25 mouse cellular contexts compared by ENCODE assay signal in the genomic region with DNA sequence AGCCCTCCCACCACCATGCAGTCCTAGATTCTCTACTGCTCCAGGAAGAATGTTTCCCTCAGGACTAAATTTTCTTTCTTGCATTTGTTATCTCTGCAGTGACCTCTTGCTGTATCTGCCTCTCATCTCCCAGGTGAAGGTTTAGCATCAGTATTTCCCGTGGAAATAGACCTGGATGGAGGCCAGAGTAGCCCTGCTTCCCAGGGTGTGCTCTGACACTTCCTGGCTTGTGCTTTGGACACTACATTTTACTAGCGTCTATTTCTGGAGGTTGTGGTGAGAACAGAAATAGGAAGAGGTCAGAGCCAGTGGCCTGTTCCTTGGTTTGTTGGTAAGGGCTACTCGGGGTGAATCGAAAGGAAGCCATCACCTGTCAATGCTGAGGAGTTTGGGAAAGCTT. TPM values are rescaled to one million over a fixed set of nuclear protein-coding genes. Genes with fewer than 3 reads are reported as not detected.
DNase-seq lines count a peak whose midpoint lies in the region; ATAC-seq lines count a peak whose summit lies in the region.
"Had no signal": no experiment of that assay in that cellular context is flagged by ENCODE, and none has a peak within 500 bp of the region (broad histone marks: within the 10 kb centered on the region; RNA-seq: fewer than 3 reads in every experiment).

No protein-coding gene starts in this region.

- no peak overlapping the region for H3K4me2 ChIP-seq in liver, embryonic 11.5 days
- H3K4me2 ChIP-seq: forebrain, embryonic 12.5 days; hindbrain, embryonic 15.5 days; liver, embryonic 13.5 days; midbrain, embryonic 13.5 days; stomach, embryonic 15.5 days had no signal

- ATAC-seq in liver, embryonic 11.5 days (replicated peaks; ENCODE audit: low FRiP score), result no peak
- ATAC-seq: midbrain, embryonic 13.5 days had no signal

- H3K4me1 ChIP-seq in limb, embryonic 10.5 days, result peaks cover 46% of the 10 kb centered on the region
- H3K4me1 ChIP-seq in liver, embryonic 11.5 days (replicated peaks; ENCODE audit: control insufficient read depth, insufficient read depth, low read length), result no peaks in the 10 kb centered on the region
- H3K4me1 ChIP-seq: hindbrain, embryonic 15.5 days; liver, embryonic 13.5 days; megakaryocyte, embryonic 14.5 days; stomach, embryonic 15.5 days had no signal

- peak; percentile 6 for DNase-seq in adrenal gland, adult 2 months
- no peak for DNase-seq in adrenal gland, postnatal 14 days
- DNase-seq in brain, adult 2 months (ENCODE audit: low read depth, low spot score), result peak; percentile 57
- DNase-seq in cerebellum, adult 9-10 months, result peak; percentile 48
- DNase-seq in limb, embryonic 10.5 days (ENCODE audit: low spot score), result no peak
- DNase-seq in ovary, postnatal 14 days (ENCODE audit: low spot score), result no peak
- DNase-seq in spleen, postnatal 14 days (ENCODE audit: low spot score in 2 of 2), result no peak
- DNase-seq in liver, embryonic 11.5 days (ENCODE audit: low spot score), result no peak
- DNase-seq: kidney, postnatal 4 days; liver, embryonic 13.5 days; lung, adult 2 months; retina, postnatal 1 day; right cerebral cortex, postnatal 25 days; thymus, postnatal 36 days had no signal

- no peaks in the 10 kb centered on the region for H3K9me3 ChIP-seq in limb, embryonic 10.5 days (replicated peaks)
- H3K9me3 ChIP-seq in liver, embryonic 11.5 days (ENCODE audit: control insufficient read depth, low read length), result no peaks in the 10 kb centered on the region
- H3K9me3 ChIP-seq: embryonic facial prominence, embryonic 12.5 days; forebrain, embryonic 12.5 days; hindbrain, embryonic 15.5 days; liver, embryonic 13.5 days; megakaryocyte, embryonic 14.5 days; midbrain, embryonic 13.5 days; neural tube, embryonic 12.5 days; stomach, embryonic 15.5 days had no signal

- H3K27me3 ChIP-seq in limb, embryonic 10.5 days (ENCODE audit: low read depth, poor library complexity, severe bottlenecking), result no peaks in the 10 kb centered on the region; the same call in 1 of the 2 replicates
- H3K27me3 ChIP-seq in liver, embryonic 11.5 days (replicated peaks; ENCODE audit: control insufficient read depth, insufficient read depth, low read length), result no peaks in the 10 kb centered on the region
- H3K27me3 ChIP-seq: embryonic facial prominence, embryonic 12.5 days; forebrain, embryonic 12.5 days; hindbrain, embryonic 15.5 days; liver, embryonic 13.5 days; megakaryocyte, embryonic 14.5 days; midbrain, embryonic 13.5 days; neural tube, embryonic 12.5 days; stomach, embryonic 15.5 days had no signal

- 0 out of 2 replicates have a peak overlapping the region, but pooled peaks have one; percentile 12 for H3K27ac ChIP-seq in limb, embryonic 10.5 days
- H3K27ac ChIP-seq in liver, embryonic 11.5 days (ENCODE audit: low read depth, low read length), result no peak overlapping the region
- H3K27ac ChIP-seq: forebrain, embryonic 12.5 days; hindbrain, embryonic 15.5 days; liver, embryonic 13.5 days; midbrain, embryonic 13.5 days; neural tube, embryonic 12.5 days; stomach, embryonic 15.5 days had no signal

- no peaks in the 10 kb centered on the region for H3K36me3 ChIP-seq in limb, embryonic 10.5 days
- no peaks in the 10 kb centered on the region for H3K36me3 ChIP-seq in liver, embryonic 11.5 days (ENCODE audit: control insufficient read depth, insufficient read depth, low read length)
- H3K36me3 ChIP-seq: embryonic facial prominence, embryonic 12.5 days; forebrain, embryonic 12.5 days; hindbrain, embryonic 15.5 days; liver, embryonic 13.5 days; midbrain, embryonic 13.5 days; neural tube, embryonic 12.5 days; stomach, embryonic 15.5 days had no signal

- WGBS in limb, embryonic 10.5 days, result 59% methylated on average over 4 of the region's 4 CpGs
- 36% methylated on average over 4 of the region's 4 CpGs for WGBS in liver, embryonic 11.5 days

- H3K9ac ChIP-seq in liver, embryonic 11.5 days (ENCODE audit: low read depth, low read length), result no peak overlapping the region
- H3K9ac ChIP-seq: embryonic facial prominence, embryonic 12.5 days; forebrain, embryonic 12.5 days; hindbrain, embryonic 15.5 days; liver, embryonic 13.5 days; midbrain, embryonic 13.5 days; neural tube, embryonic 12.5 days; stomach, embryonic 15.5 days had no signal

- no peak overlapping the region for H3K4me3 ChIP-seq in limb, embryonic 10.5 days
- no peak overlapping the region for H3K4me3 ChIP-seq in liver, embryonic 11.5 days (ENCODE audit: low read depth, low read length)
- H3K4me3 ChIP-seq: erythroblast, embryonic 14.5 days; forebrain, embryonic 12.5 days; hindbrain, embryonic 15.5 days; liver, embryonic 13.5 days; megakaryocyte, embryonic 14.5 days; midbrain, embryonic 13.5 days; neural tube, embryonic 12.5 days; stomach, embryonic 15.5 days had no signal

RNA-seq across cellular contexts. Expression of gene Col9a1, which starts 16.7 kb away (rescaled TPM):
- total RNA-seq in adrenal gland, adult 2 months (2021), result not detected
- not detected in 2 replicates for polyA plus RNA-seq in adrenal gland, adult 2 months (2012; rRNA removed)
- total RNA-seq in adrenal gland, postnatal 14 days (2021), result 0.15 and 0.19 TPM in 2 replicates
- 41.3 and 81.1 TPM in 2 replicates for polyA plus RNA-seq in limb, embryonic 10.5 days (2016; fragmentation: Nextera tagmentation; extraction: Ambion mirVana)
- 2.8 and 3.2 TPM in 2 replicates for polyA plus RNA-seq in liver, embryonic 11.5 days (2014; fragmentation: Nextera tagmentation; extraction: Ambion mirVana)
- total RNA-seq: adrenal gland, postnatal 36 days; hematopoietic stem cell, adult 5-6 weeks had no signal
- polyA plus RNA-seq: spleen, adult 2 months had no signal

Comparison
In these comparisons a context has a peak if more than half of its experiments do, and no peak if none do; other contexts are left out.
1. DNase-seq: peak in adrenal gland, adult 2 months (single experiment), brain, adult 2 months (single experiment) and cerebellum, adult 9-10 months (single experiment); none in adrenal gland, postnatal 14 days (single experiment), limb, embryonic 10.5 days (single experiment), ovary, postnatal 14 days (single experiment), spleen, postnatal 14 days (0 of 2) and liver, embryonic 11.5 days (single experiment).
2. RNA of gene Col9a1, which starts 16.7 kb away (polyA plus RNA-seq): 41.3 to 81.1 TPM in limb, embryonic 10.5 days; 2.8 to 3.2 TPM in liver, embryonic 11.5 days and not detected in adrenal gland, adult 2 months; every median in the first group is over 10 times any median in the second.